19 mouse cellular contexts compared by ENCODE assay signal in genomic region chr10:63365918-63366455, GRCm38 (mm10). TPM values are rescaled to one million over a fixed set of nuclear protein-coding genes. Genes with fewer than 3 reads are reported as not detected.
DNase-seq lines count a peak whose midpoint lies in the region; ATAC-seq lines count a peak whose summit lies in the region.
"Had no signal": no experiment of that assay in that cellular context is flagged by ENCODE, and none has a peak within 500 bp of the region (broad histone marks: within the 10 kb centered on the region; RNA-seq: fewer than 3 reads in every experiment).

No protein-coding gene starts in this region.

- H3K4me3 ChIP-seq in forebrain, embryonic 12.5 days (replicated peaks) = no peak overlapping the region
- no peak overlapping the region for H3K4me3 ChIP-seq in forebrain, embryonic 15.5 days
- H3K4me3 ChIP-seq in hindbrain, embryonic 10.5 days = 0 out of 2 replicates have a peak overlapping the region, but pooled peaks have one; percentile 9
- H3K4me3 ChIP-seq in hindbrain, embryonic 14.5 days (replicated peaks; ENCODE audit: low read length) = no peak overlapping the region
- H3K4me3 ChIP-seq: liver, embryonic 15.5 days had no signal

- no peaks in the 10 kb centered on the region for H3K27me3 ChIP-seq in forebrain, embryonic 12.5 days
- H3K27me3 ChIP-seq in forebrain, embryonic 15.5 days = no peaks in the 10 kb centered on the region
- no peaks in the 10 kb centered on the region for H3K27me3 ChIP-seq in hindbrain, embryonic 10.5 days (ENCODE audit: insufficient read depth, poor library complexity, severe bottlenecking)
- no peaks in the 10 kb centered on the region for H3K27me3 ChIP-seq in hindbrain, embryonic 14.5 days (ENCODE audit: control insufficient read depth, insufficient read depth, low read length)
- H3K27me3 ChIP-seq: CH12.LX; liver, embryonic 15.5 days had no signal

- H3K27ac ChIP-seq in forebrain, embryonic 12.5 days = no peak overlapping the region
- no peak overlapping the region for H3K27ac ChIP-seq in forebrain, embryonic 15.5 days (replicated peaks)
- no peak overlapping the region for H3K27ac ChIP-seq in hindbrain, embryonic 10.5 days
- H3K27ac ChIP-seq in hindbrain, embryonic 14.5 days = no peak overlapping the region
- H3K27ac ChIP-seq: liver, embryonic 15.5 days had no signal

- peak overlapping the region; percentile 19; the same call in 1 of the 2 replicates for H3K4me2 ChIP-seq in forebrain, embryonic 12.5 days
- no peak overlapping the region; the same call in 1 of the 2 replicates for H3K4me2 ChIP-seq in forebrain, embryonic 15.5 days (replicated peaks)
- H3K4me2 ChIP-seq in hindbrain, embryonic 14.5 days (replicated peaks) = no peak overlapping the region
- H3K4me2 ChIP-seq: liver, embryonic 15.5 days had no signal

- no peak overlapping the region for H3K9ac ChIP-seq in forebrain, embryonic 12.5 days
- no peak overlapping the region for H3K9ac ChIP-seq in forebrain, embryonic 15.5 days (replicated peaks)
- no peak overlapping the region for H3K9ac ChIP-seq in hindbrain, embryonic 14.5 days
- H3K9ac ChIP-seq: liver, embryonic 15.5 days had no signal

- DNase-seq in hindbrain, embryonic 10.5 days (ENCODE audit: low spot score) = no peak
- no peak for DNase-seq in hindbrain, embryonic 14.5 days (ENCODE audit: low spot score)
- peak; percentile 32 for DNase-seq in retina, embryonic 14.5 days (ENCODE audit: low spot score)
- no peak for DNase-seq in retina, postnatal 1 day
- no peak for DNase-seq in c-Kit-positive CD71-positive TER-119-positive erythroid progenitor cells, embryonic 14.5 days (ENCODE audit: low spot score)
- DNase-seq in right cerebral cortex, postnatal 25 days = no peak
- DNase-seq: adrenal gland, adult 2 months; cerebellum, adult 11-12 months; gastrocnemius, postnatal 25 days; kidney, adult 2 months; layer of hippocampus, postnatal 36 days; left cerebral cortex, postnatal 4 days; lung, postnatal 10 days had no signal

- H3K9me3 ChIP-seq in forebrain, embryonic 12.5 days = no peaks in the 10 kb centered on the region
- no peaks in the 10 kb centered on the region for H3K9me3 ChIP-seq in forebrain, embryonic 15.5 days
- no peaks in the 10 kb centered on the region for H3K9me3 ChIP-seq in hindbrain, embryonic 10.5 days
- no peaks in the 10 kb centered on the region for H3K9me3 ChIP-seq in hindbrain, embryonic 14.5 days (ENCODE audit: control insufficient read depth, low read length)
- H3K9me3 ChIP-seq: liver, embryonic 15.5 days had no signal

- no peaks in the 10 kb centered on the region for H3K4me1 ChIP-seq in forebrain, embryonic 12.5 days
- H3K4me1 ChIP-seq in forebrain, embryonic 15.5 days = no peaks in the 10 kb centered on the region
- 0 out of 2 replicates have a peak, but pooled peaks cover 8% of the 10 kb centered on the region for H3K4me1 ChIP-seq in hindbrain, embryonic 10.5 days (replicated peaks)
- no peaks in the 10 kb centered on the region for H3K4me1 ChIP-seq in hindbrain, embryonic 14.5 days (replicated peaks; ENCODE audit: control insufficient read depth, insufficient read depth, low read length)
- H3K4me1 ChIP-seq: liver, embryonic 15.5 days had no signal

- no peaks in the 10 kb centered on the region for H3K36me3 ChIP-seq in forebrain, embryonic 12.5 days (replicated peaks)
- H3K36me3 ChIP-seq in forebrain, embryonic 15.5 days = no peaks in the 10 kb centered on the region
- no peaks in the 10 kb centered on the region for H3K36me3 ChIP-seq in hindbrain, embryonic 10.5 days
- H3K36me3 ChIP-seq in hindbrain, embryonic 14.5 days (replicated peaks; ENCODE audit: control insufficient read depth, insufficient read depth) = no peaks in the 10 kb centered on the region
- H3K36me3 ChIP-seq: liver, embryonic 15.5 days had no signal

- 59% methylated on average over 7 of the region's 7 CpGs for WGBS in forebrain, embryonic 12.5 days
- whole genome bisulfite sequencing in forebrain, embryonic 15.5 days = 57% methylated on average over 7 of the region's 7 CpGs
- 57% methylated on average over 7 of the region's 7 CpGs for WGBS in hindbrain, embryonic 10.5 days
- WGBS in hindbrain, embryonic 14.5 days = 53% methylated on average over 7 of the region's 7 CpGs

- no peak for ATAC-seq in forebrain, embryonic 12.5 days (ENCODE audit: low FRiP score)
- ATAC-seq in forebrain, embryonic 15.5 days (replicated peaks) = no peak
- no peak for ATAC-seq in hindbrain, embryonic 14.5 days (ENCODE audit: low FRiP score)

RNA-seq across cellular contexts. Expression of gene Sirt1, which starts 15.5 kb away (rescaled TPM):
- 6.1 and 6.9 TPM in 2 replicates for polyA plus RNA-seq in forebrain, embryonic 12.5 days (2016; fragmentation: Nextera tagmentation; extraction: Ambion mirVana)
- 4.7 and 5.2 TPM in 2 replicates for polyA plus RNA-seq in forebrain, embryonic 15.5 days (2015; fragmentation: Nextera tagmentation; extraction: Ambion mirVana)
- polyA plus RNA-seq in hindbrain, embryonic 10.5 days (2016; fragmentation: Nextera tagmentation; extraction: Ambion mirVana) = 4.9 and 6.7 TPM in 2 replicates
- polyA plus RNA-seq in hindbrain, embryonic 14.5 days (2014; fragmentation: Nextera tagmentation; extraction: Ambion mirVana) = 5.7 and 6.8 TPM in 2 replicates

RNA-seq across cellular contexts. Expression of gene Dnajc12, which starts 16.3 kb away (rescaled TPM):
- polyA plus RNA-seq in forebrain, embryonic 12.5 days (2016; fragmentation: Nextera tagmentation; extraction: Ambion mirVana) = 7.4 and 9.1 TPM in 2 replicates
- polyA plus RNA-seq in forebrain, embryonic 15.5 days (2015; fragmentation: Nextera tagmentation; extraction: Ambion mirVana) = 7.2 and 9.0 TPM in 2 replicates
- polyA plus RNA-seq in hindbrain, embryonic 10.5 days (2016; fragmentation: Nextera tagmentation; extraction: Ambion mirVana) = 12.5 and 13.4 TPM in 2 replicates
- 19.7 and 23.4 TPM in 2 replicates for polyA plus RNA-seq in hindbrain, embryonic 14.5 days (2014; fragmentation: Nextera tagmentation; extraction: Ambion mirVana)

RNA-seq across cellular contexts. Expression of gene Gm7075, which starts 55.6 kb away (rescaled TPM):
- not detected in 2 replicates for polyA plus RNA-seq in forebrain, embryonic 12.5 days (2016; fragmentation: Nextera tagmentation; extraction: Ambion mirVana)
- polyA plus RNA-seq in forebrain, embryonic 15.5 days (2015; fragmentation: Nextera tagmentation; extraction: Ambion mirVana) = not detected in 2 replicates
- polyA plus RNA-seq in hindbrain, embryonic 10.5 days (2016; fragmentation: Nextera tagmentation; extraction: Ambion mirVana) = not detected in 2 replicates
- polyA plus RNA-seq in hindbrain, embryonic 14.5 days (2014; fragmentation: Nextera tagmentation; extraction: Ambion mirVana) = not detected in 2 replicates
- polyA plus RNA-seq: adrenal gland, adult 2 months; kidney, adult 2 months; liver, embryonic 15.5 days; spleen, adult 2 months; stomach, embryonic 16.5 days had no signal
